Mouse (Mus musculus): ENCODE measurements at regions not wholly inside any gene's neighbourhood (a gene's known extent, or its start where the extent isn't known, plus 50 kb on each side); places are given as distances from the start of the nearest gene placed in this dataset.

DNA sequence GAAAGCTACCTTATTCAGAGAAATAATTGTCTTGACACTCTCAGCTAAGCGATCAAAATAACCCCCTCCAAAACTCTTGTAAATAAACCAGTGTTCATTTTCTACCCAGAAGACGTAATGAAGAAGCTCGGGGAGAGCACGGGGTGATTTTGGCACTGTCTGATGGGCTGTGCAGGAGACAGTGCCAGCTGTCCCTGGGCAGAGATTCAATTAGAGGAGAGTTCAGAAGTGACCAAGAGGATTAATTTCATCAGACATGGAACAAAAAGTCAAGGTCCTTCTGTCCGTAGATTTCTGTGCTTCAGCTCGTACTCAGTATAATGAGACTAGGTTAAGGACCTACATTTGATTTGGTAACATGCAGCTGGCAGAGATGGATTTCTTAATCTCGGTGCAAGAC, 341.2 kb upstream of the Trib2 start:
- no peak for DNase-seq (ENCODE audit: low spot score in 2 of 2)
- intact Hi-C loops (cut with DNase I), result no loop called here

GRCm38 (mm10) chr12:16155791-16156558, 339.3 kb upstream of the Trib2 start:
- DNase-seq (ENCODE audit: low spot score in 2 of 2), result peak; percentile 11 to 57
- intact Hi-C loops (cut with DNase I), result no loop called here

DNA sequence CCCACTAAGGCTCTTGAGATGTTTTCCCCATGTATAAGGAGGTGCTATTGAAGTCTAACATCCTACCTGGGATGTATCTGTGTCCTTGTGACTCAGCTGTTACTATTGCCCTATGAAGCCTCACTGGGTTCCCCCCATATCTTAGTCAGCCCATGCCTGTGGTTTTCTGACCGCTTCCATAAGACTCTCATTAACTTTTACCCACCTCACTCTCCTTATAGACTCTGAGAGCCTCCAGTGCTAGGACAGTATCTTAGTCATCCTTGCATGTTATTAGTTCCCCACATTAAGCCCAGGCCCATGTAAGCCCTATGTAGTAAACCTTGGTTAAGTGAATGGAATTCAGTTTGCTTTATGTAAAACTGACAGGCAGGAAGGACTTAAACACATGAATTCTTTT, 337.5 kb upstream of the Trib2 start:
- intact Hi-C loops (cut with DNase I), result loop anchor here (5.0 kb wide), 3 partner anchors 78 to 392 kb away; no protein-coding TSS in a partner anchor
- DNase-seq (ENCODE audit: low spot score in 2 of 2), result no peak

DNA sequence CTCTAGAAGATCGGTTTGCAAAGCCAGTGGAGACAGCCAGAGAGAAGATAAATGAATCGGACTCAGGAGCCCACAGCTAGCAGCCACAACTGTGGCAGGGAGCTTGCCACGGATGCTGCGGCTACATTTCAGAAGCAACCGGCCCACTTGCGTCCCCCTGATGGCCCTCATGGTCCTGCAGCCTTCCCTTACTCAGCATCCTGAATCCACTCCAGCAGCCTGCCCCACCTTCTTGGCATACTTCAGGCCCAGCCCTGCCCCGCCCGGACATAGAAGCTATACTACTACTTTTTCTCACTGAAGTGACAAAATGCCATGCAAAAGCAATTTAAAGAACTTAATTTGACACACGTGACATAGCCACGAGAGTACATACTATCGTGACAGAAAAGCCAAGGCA, 335.4 kb upstream of the Trib2 start:
- intact Hi-C loops (cut with DNase I), result loop anchor here (5.0 kb wide), 3 partner anchors 80 to 390 kb away; no protein-coding TSS in a partner anchor
- DNase-seq (ENCODE audit: low spot score in 2 of 2), result no peak

DNA sequence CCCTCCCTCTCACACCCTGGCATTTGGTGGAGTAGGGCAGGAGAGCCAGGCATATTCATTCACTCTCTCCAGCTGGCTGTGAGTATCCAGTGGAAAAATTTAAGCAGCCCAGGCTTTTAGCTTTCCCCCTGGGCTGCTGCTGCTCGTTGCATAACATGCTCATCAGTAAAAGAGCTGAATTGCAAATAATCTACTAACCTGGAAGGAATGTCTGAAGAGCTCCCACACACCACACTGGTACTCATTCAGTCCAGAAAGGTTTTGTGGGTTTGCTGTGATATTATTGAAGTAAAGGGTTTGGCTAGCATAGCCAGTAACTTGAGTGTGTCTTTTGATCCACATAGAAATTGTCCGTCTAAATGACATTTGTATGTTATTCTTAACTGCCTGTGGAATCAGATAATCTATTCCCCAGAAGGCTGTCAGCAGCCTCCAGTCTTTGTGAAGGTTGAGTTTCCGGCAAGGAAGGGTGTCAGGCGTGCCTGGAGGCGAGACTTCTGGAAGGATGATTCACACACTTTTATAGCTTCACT, 334.5 kb upstream of the Trib2 start:
- peak; percentile 56 to 93 for DNase-seq (ENCODE audit: low spot score in 2 of 2)
- intact Hi-C loops (cut with DNase I), result loop anchor here (2.0 to 5.0 kb wide), 4 partner anchors 81 to 389 kb away; partner anchors contain the start of gene Trib2

- DNase-seq (ENCODE audit: low spot score in 2 of 2), result no peak
- intact Hi-C loops (cut with DNase I), result loop anchor here (5.0 kb wide), 1 partner anchor 65 kb away; no protein-coding TSS in a partner anchor
These were observed 330.2 kb upstream of the Trib2 start for GRCm38 (mm10) chr12:16146919-16147318.

- DNase-seq (ENCODE audit: low spot score in 2 of 2), result peak; percentile 60 to 91
- intact Hi-C loops (cut with DNase I), result loop anchor here (2.0 to 5.0 kb wide), 2 partner anchors 63 to 313 kb away; no protein-coding TSS in a partner anchor
These were observed 328.9 kb upstream of the Trib2 start for GRCm38 (mm10) chr12:16145621-16146020.

DNA sequence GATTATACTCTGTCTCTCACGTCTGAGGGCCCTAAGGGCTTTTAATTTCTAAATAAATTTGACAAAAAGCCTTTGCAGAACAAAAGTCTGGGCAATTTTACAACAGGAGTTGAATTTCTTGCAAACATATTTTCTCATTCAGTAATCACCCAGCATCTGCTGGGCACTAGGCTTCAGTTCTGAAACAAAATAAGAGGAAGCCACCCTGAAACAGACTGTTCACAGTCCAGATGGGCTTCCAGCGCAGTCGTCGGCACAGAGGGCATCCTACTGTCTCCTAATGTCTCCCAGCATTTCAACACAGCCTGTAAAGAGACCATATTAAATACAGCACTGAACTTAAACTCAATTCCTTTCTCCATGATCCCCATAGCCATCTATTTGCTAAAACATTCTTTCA, 324.5 kb upstream of the Trib2 start:
- intact Hi-C loops (cut with DNase I), result no loop called here
- DNase-seq (ENCODE audit: low spot score in 2 of 2), result peak; percentile 20 to 35

DNA sequence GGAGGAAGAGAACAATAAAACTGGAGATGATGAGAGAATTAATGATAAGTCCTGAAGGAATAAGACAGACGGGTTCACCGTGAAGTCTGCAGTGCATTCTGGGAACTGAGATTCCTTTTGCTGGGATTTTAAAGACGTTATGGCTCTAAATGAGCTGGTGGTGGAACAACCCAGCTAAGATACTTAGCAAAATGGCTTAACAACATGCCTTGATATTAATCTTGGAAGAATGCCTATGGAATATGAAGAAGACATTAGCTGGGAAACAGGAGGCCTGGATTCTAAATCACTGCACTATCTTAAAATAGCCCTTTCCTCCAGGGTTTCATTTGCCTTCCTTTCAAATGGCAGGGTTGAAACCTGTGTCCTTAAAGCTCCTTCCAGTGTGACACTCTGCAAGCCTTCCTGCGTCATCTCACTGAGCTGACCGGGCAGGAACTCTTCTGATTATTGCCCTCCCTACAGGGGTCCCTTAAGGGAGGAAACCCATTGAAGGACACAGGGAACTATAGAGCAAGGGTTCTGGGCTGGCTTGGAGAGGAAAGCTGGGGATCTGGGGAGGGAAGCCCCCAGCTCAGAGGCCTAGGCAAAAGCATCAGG, 323.9 kb upstream of the Trib2 start:
- intact Hi-C loops (cut with DNase I), result no loop called here

GRCm38 (mm10) chr12:16139152-16139551, 322.4 kb upstream of the Trib2 start:
- intact Hi-C loops (cut with DNase I), result no loop called here
- no peak for DNase-seq (ENCODE audit: low spot score in 2 of 2)

More for the DNA sequence above, 323.9 kb upstream of the Trib2 start:
- DNase-seq (ENCODE audit: low spot score in 2 of 2), result no peak

DNA sequence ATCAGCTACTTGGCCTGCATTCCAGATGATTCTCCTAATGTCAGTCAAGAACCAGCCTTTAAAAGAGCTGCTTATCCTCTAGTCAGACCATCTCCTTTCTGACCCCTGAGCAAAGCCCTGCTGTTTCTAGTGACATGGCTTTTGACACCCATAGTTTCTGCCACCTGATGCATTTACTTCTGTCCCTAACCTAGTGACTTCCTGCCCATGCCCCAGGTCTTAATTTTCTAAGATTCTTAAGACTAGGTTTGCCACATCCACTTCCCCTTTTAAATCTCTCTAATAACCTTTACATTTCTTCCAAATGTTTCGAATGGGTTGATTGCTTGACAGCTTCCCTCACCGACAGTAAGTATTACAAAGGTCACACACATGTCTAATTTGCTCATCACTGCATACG, 321.1 kb upstream of the Trib2 start:
- intact Hi-C loops (cut with DNase I), result no loop called here
- no peak for DNase-seq (ENCODE audit: low spot score in 2 of 2)

- intact Hi-C loops (cut with DNase I), result no loop called here
- no peak for DNase-seq (ENCODE audit: low spot score in 2 of 2)
These were observed 319.5 kb upstream of the Trib2 start for GRCm38 (mm10) chr12:16136214-16136671.

- DNase-seq (ENCODE audit: low spot score in 2 of 2), result peak; percentile 65 to 83
- intact Hi-C loops (cut with DNase I), result no loop called here
These were observed 319.0 kb upstream of the Trib2 start for GRCm38 (mm10) chr12:16135602-16136213.

DNA sequence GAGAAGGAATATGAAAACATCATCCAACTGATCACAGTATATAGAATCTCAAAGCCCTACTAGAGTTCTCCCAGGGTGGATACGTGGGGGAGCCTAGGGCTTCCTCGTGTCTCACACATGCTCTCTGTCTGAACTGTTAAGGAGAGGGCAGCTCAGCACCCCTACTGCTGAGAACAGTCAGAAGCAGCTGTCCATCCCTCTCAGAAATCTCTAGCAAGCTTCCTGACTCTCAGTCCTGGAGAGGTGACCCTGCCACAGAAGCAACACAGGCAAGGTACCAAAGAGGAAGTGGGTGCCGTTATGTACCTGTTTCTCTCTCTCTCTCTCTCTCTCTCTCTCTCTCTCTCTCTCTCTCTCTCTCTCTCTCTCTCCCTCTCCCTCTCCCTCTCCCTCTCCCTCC, 317.7 kb upstream of the Trib2 start:
- intact Hi-C loops (cut with DNase I), result no loop called here

DNA sequence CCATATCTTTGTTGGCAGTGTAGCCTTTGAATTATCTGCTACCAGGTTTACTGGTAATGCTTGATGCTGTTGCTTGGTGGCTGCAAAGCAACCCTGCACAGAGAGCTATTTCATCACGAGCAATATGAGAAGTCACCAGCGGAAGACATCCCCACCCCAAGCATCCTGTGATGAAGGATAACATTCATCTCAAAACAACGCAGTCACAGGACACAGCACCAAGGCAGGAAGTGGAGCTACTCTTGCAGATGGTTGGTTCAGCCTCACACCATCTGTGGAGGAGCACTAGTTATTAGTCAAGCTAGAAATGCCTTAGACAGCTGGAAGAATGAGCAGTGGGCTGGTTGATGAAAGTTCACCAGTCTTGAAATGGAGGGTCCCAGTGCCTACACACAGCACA, 316.5 kb upstream of the Trib2 start:
- intact Hi-C loops (cut with DNase I), result no loop called here
- no peak for DNase-seq (ENCODE audit: low spot score in 2 of 2)

More for the DNA sequence above, 317.7 kb upstream of the Trib2 start:
- no peak for DNase-seq (ENCODE audit: low spot score in 2 of 2)

- DNase-seq (ENCODE audit: low spot score in 2 of 2), result no peak
- intact Hi-C loops (cut with DNase I), result no loop called here
These were observed 315.0 kb upstream of the Trib2 start for GRCm38 (mm10) chr12:16131740-16132077.

DNA sequence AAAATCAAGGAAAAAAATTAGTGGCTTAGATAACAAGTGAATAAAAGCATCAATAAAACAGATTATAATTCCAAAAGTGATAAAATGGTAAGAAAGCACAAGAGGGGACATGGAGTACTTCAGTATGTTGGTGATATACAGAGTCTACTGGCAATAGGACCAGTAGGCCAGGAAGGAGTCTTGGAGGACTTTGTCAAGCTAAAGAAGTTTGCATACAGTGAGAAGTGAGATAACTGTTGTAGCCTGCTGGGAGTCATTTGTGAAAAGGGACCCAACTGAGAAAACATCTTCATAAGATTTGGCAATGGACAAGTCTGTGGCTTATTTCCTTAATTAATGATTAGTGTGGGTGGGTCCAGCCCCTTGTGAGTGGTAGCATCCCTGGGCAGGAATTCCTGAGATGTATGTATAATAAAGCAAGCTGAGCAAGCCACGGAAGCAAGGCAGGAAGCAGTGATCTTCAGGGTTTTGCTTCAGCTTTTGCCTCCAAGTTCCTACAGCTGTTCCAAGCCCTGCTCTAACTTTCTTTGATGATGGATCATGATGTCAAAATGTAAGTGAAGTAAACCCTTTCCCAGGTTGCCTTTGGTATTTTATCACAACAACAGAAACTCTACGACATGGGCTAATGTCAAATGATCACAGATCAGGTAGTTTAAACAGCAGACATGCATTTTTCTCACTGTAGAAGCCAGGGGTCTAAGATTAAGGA, 314.5 kb upstream of the Trib2 start:
- intact Hi-C loops (cut with DNase I), result no loop called here
- DNase-seq (ENCODE audit: low spot score in 2 of 2), result no peak

DNA sequence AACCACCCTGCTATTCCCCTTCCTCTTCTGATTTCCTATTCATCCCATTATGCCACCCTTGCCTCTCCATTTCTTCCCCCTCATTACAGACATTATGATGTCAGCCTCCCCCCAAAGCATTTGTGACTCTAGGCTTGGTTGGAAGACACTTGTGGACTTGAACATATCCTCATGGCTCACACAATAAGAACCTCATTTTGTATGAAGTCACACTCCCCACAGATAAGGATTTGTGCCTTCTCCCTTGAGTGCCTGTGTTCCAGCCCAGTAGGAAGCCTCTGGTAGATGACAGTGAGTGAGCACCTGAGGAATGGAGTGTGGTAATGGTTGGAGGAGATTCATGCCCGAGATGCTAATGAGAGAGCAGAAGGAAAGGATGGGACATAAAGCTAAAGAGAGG, 313.9 kb upstream of the Trib2 start:
- DNase-seq (ENCODE audit: low spot score in 2 of 2), result no peak
- intact Hi-C loops (cut with DNase I), result no loop called here

DNA sequence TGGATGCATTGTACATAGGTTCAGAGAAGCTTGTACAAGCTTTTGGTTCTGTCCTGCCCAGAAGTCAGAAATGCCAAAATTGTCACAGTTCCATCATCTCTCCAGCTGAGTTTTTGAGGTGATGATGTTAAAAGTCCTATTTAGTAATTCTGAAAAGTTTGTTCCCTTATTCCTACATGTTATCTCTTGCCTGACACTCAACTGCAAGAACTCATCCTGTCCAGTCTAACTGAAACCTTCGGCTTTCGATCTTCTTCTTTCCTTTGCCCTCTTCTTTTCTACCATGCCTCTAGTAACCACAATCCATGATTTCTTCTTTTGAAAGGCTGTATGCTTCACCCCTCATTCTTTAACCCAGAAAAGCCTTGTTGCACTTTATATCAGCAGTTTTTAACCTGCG, 313.2 kb upstream of the Trib2 start:
- intact Hi-C loops (cut with DNase I), result no loop called here

DNA sequence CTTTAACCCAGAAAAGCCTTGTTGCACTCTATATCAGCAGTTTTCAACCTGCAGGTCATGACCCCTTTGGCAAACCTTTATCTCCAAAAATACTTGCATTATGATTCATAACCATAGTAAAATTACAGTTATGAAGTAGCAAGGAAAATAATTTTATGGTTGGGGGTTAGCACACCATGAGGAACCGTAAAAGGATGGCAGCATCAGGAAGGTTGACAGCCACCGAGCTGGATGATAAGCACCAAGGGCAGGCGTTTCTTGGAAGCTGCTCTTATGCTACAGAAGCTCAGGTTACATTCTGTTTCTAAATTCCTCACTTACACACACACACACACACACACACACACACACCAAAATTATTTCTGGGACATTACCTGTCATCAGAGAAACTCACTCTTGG, 312.5 kb upstream of the Trib2 start:
- intact Hi-C loops (cut with DNase I), result no loop called here

More for the DNA sequence above, 313.2 kb upstream of the Trib2 start:
- no peak for DNase-seq (ENCODE audit: low spot score in 2 of 2)

More for the DNA sequence above, 312.5 kb upstream of the Trib2 start:
- DNase-seq (ENCODE audit: low spot score in 2 of 2), result no peak
